Mouse (Mus musculus) monocyte, adult 2 months (primary cell): Measurements from ENCODE around the gene Armc9.

Source experiments
- DNase-seq, 2 experiments: peaks; one replicate each; pipeline ENCODE4 v3.0.0; 2022; ENCODE audit warnings: low spot score in 2 of 2, low read depth in 1 of 2

Gene Armc9

GRCm38 (mm10) chr1:86271707-86272106 is 117.1 kb downstream of the Armc9 start:
- DNase-seq: no peak

GRCm38 (mm10) chr1:86277055-86277454 is 122.5 kb downstream of the Armc9 start:
- DNase-seq: no peak

- no peak for DNase-seq
Observed at GRCm38 (mm10) chr1:86281781-86282536, 127.4 kb downstream of the Armc9 start.

- no peak for DNase-seq
Observed at GRCm38 (mm10) chr1:86284101-86284500, 129.5 kb downstream of the Armc9 start.

GRCm38 (mm10) chr1:86285295-86285694 is 130.7 kb downstream of the Armc9 start:
- no peak for DNase-seq

- DNase-seq: no peak
Observed at GRCm38 (mm10) chr1:86287473-86287872, 132.9 kb downstream of the Armc9 start.

- DNase-seq: no peak
Observed at GRCm38 (mm10) chr1:86290452-86290851, 135.9 kb downstream of the Armc9 start.

- DNase-seq: no peak
Observed at GRCm38 (mm10) chr1:86293091-86293490, 138.5 kb downstream of the Armc9 start.

GRCm38 (mm10) chr1:86293868-86294267 is 139.3 kb downstream of the Armc9 start:
- DNase-seq: no peak

GRCm38 (mm10) chr1:86294472-86294871 is 139.9 kb downstream of the Armc9 start:
- DNase-seq: no peak

- no peak for DNase-seq
Observed at GRCm38 (mm10) chr1:86300093-86300492, 145.5 kb downstream of the Armc9 start.

GRCm38 (mm10) chr1:86300731-86301130 is 146.2 kb downstream of the Armc9 start:
- DNase-seq: no peak

GRCm38 (mm10) chr1:86301221-86302091 is 146.9 kb downstream of the Armc9 start:
- DNase-seq: no peak

GRCm38 (mm10) chr1:86302532-86302931 is 148.0 kb downstream of the Armc9 start, which contains the start of gene B3gnt7:
Gene B3gnt7 (plus strand): TSS chr1:86302832.
- no peak for DNase-seq

- DNase-seq: no peak
Observed at GRCm38 (mm10) chr1:86303063-86303872, 148.7 kb downstream of the Armc9 start.

- no peak for DNase-seq
Observed at GRCm38 (mm10) chr1:86303873-86304250, 149.3 kb downstream of the Armc9 start.

GRCm38 (mm10) chr1:86306686-86307085 is 152.1 kb downstream of the Armc9 start:
- DNase-seq: no peak

GRCm38 (mm10) chr1:86307177-86307762 is 152.7 kb downstream of the Armc9 start:
- DNase-seq: no peak

GRCm38 (mm10) chr1:86307871-86308641 is 153.5 kb downstream of the Armc9 start:
- no peak for DNase-seq

GRCm38 (mm10) chr1:86309270-86309833 is 154.8 kb downstream of the Armc9 start:
- DNase-seq: no peak
